Mouse (Mus musculus) skeletal muscle tissue, postnatal 0 days (tissue): ENCODE measurements around the gene Tspan15. TPM values are rescaled to one million over a fixed set of nuclear protein-coding genes. Genes with fewer than 3 reads are reported as not detected.

Experiments used
- microRNA-seq, 2 experiments: library from miRNA; unstranded; fragments of <30 nt; microRNA quantifications; one replicate each; pipeline ENCODE4; 2016
- polyA plus RNA-seq: library from polyadenylated mRNA; unstranded; fragments of >200 nt; fragmentation: Nextera tagmentation; extraction: Ambion mirVana; gene quantifications from 2 replicates; pipeline ENCODE4 v1.2.1, GENCODE M21; 2015

Tspan15 gene
- polyA plus RNA-seq = 25.2 and 25.6 TPM in 2 replicates

DNA sequence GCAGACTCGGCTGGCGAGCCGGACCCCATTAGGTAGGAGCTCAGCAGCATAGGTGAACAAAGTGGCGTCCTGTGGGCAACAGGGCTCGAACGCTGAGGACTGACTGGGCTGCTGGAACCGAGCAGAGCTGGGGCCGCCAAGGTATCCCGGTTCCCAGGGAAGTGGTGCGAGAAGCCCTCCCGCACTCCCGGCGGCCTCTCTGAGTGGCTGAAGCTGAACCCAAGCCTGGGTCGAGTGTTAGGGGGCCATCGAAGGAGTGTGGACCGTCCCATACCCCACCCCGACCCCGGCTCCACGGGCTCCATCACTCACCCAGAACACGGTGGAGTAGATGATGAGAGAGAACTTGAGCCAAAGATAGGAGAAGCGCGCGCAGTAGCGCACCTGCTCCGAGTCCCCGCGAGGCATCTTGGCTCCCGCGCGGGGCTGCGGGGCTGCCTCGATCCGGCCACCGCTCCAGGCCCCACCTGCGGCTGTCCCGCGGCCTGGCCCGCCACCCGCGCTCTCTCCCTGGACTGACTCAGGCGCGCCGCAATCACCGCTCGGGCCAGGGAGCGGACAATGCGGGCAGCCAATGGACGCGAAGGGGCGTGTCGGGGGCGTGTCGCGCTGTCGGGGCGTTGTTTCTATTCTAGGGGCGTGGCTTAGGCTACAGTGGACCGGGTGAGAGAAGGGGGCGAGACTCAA is at the start of gene Tspan15:
Gene Tspan15 (minus strand): TSS at position 544 of the 687 bp plus-strand sequence.

DNA sequence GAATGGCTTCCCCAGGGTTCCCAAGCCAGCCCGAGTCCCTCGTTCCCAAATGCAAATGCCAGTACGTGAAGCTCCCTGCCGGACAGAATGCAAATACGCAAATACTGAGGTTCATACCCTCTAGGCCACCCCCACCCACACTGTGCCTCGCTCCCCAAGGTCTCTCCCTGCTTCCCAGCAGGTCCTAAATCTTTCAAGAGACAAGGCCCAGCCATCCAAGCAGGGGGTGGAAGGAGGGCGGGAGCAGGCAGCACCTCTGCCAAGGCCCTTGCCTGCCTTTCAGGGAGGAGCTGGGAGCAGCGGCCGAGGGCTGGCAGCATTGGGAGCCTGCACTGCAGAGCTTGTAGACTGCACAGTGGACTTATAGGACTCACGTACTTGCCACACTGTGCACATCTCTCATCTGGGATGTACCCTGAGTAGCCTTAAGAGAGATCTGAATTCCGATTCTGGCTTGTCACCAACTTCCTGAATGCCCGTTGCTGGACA is 21.0 kb upstream of the Tspan15 start, which contains the start of gene Tacr2:
Gene Tacr2 (plus strand): TSS at position 439 of the 489 bp plus-strand sequence.

DNA sequence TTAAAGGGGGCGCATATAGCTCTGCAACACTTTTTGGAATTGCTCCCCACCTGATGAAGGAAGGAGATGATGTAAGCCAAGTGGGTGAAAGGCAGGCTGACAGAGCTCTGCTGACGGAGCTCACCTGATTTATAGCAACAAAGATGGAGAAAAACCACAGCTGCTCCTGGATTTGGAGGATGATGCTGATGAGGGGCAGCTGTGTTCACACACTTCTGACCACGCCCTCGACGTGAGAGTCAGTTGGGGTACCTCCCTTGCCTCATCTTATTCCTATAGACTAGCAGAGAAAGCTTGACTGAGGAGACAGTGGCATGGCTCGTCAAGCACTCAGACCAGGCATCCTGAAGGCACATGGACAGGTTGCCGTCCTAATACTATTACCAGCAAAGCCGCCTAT is 87.2 kb downstream of the Tspan15 start, which contains the start of gene Fam241b:
Gene Fam241b (minus strand): TSS at position 101 of the 400 bp plus-strand sequence.

Small RNA genes lying within 50 kb of the gene (microRNA-seq; reads per million reads assigned to microRNA genes)
- gene Mir7662 = 0 to 0.42 reads per million in 2 experiments

Other genes starting within 250 kb of the Tspan15 start
- gene Neurog3, start 98.2 kb downstream of the Tspan15 start, polyA plus RNA-seq = not detected in 2 replicates
- 0.82 and 1.2 TPM in 2 replicates for gene Fam241b, start 87.3 kb downstream of the Tspan15 start, polyA plus RNA-seq
- gene Tacr2, start 21.2 kb upstream of the Tspan15 start, polyA plus RNA-seq = not detected in 2 replicates
- 10.8 and 12.1 TPM in 2 replicates for gene Hk1, start 148.7 kb upstream of the Tspan15 start, polyA plus RNA-seq
- 0.09 TPM in 1 of 2 replicates, not detected in the other for gene Hkdc1, start 191.2 kb upstream of the Tspan15 start, polyA plus RNA-seq
- gene 4930507D05Rik, start 218.2 kb upstream of the Tspan15 start, polyA plus RNA-seq = 0.32 and 0.38 TPM in 2 replicates
- gene Supv3l1, start 218.5 kb upstream of the Tspan15 start, polyA plus RNA-seq = 17.5 and 18.9 TPM in 2 replicates